Mouse (Mus musculus) induced T-regulatory cell, adult 2 months (primary cell): ENCODE measurements around the gene Hagh.

Source experiments
- DNase-seq: peaks from one replicate; pipeline ENCODE4 v3.0.0-alpha.2; 2012; ENCODE audit warnings: low read depth

Hagh gene

DNA sequence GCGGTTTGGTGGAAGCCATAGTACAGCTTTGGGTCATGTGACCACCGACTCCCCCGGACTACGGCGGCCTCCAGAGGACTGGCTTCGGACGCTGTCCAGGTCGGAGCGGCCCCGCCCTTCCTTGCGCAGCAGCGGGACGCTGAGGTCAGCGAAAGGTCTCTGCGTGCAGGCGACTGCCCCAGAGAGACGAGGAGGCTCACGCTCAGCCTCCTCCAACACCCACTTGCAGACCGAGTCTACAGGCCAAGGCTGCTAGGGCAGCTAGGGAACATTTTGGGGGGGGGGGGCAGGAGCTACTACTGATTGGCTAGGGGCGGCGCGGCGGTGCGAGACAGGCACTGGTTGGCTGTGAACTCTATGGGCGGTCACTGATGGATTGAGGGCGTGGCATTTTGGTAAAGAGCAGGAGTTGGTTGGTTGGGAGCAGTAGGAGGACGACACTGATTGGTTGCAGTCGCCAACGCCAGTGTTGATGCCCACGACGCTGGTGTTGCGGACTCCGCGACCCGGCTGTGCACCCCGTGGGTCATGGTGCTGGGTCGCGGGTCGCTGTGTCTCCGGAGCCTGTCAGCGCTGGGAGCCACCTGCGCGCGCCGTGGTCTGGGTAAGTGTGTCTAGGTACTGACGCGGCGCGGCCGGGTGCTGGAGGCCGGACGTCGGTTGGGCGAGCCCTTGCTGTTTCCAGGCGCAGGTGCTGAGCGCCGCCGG, 10.3 kb downstream of the Hagh start, which contains the start of gene Fahd1:
TSS of gene Fahd1 (minus strand) at position 300 of the 708 bp plus-strand sequence.
- DNase-seq, result peak; percentile 99

DNA sequence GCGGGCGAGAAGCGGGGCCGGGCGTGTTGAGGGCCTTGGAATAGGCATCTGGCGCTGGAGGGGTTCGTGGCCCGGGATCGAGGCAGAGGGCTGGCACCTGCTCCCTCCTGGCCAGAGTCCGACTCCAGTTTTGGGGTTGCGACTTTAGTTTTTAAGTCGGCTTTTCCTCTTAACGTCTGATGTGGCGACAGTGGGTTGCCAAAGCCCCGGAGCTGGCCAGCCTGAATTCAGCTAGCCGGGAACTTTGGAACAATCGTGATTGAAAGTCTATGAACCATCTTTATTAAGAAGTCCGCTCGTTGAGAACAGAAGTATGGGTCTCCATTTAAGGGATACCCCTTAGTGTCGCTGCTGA, 10.8 kb downstream of the Hagh start:
- no peak for DNase-seq

DNA sequence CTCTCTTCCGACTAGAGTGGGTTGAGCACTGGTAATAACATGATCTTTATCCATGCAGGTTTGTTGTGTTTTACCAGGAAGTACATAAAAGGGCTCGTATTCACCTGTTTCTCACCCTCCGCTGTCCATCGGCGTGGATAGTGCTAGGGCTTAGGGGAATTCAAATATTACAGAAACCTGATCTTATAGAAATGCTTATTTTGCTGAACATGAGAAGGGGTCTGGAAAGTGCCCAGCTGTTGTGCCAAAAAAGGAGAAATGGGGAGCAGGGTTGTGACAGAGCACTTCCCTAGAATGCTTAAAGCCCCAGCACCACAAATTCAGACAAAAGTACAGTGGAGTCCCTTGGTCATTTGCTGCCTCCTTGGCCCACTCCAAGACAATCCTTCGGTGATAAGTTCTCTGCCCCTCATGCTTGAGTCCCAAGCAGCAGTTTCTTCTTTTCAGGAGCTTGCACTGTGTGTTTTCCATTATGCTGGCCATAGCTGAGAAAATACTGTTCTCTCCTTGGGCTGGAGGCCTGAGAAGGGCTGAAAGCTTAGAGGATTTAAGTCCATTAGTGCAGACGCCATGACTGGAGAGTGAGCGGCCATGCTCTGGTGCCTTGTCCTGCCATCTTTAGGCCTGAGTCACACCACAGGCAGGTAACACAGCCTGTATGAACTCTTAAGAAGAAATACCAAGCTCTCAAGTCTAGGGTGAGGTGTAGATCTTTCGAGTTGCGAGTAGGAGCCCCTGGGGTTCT, 11.6 kb downstream of the Hagh start:
- no peak for DNase-seq

DNA sequence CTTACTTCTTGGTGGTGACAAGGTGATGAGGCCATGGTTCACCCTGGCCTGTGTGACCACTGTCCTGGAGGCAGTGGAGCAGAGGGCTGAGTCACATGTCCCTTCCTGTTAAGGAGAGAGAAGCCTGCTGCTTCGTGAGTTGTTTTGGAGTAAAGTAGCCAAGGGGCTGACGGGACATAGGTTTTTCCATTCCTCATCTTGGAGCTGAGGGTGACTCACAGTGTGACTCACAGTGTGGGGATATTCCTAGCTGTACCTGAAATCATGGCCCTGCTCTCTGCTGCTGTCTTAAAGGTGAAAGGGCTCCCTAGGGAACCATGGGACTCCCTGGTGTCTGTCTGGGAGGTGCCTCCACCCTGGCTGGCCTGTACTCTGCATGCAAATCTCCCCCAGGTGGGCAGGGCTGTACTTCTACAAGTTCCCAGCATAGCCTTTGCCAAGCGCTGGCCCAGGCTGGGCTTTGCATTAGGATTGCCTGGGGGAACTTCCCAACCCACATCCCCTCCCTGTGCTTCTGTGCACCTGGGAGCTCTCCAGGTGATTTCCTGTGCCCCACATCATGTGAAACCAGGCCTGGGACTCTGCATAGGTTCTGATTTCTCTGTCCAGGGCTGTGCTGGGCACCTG, 16.0 kb downstream of the Hagh start:
- no peak for DNase-seq

DNA sequence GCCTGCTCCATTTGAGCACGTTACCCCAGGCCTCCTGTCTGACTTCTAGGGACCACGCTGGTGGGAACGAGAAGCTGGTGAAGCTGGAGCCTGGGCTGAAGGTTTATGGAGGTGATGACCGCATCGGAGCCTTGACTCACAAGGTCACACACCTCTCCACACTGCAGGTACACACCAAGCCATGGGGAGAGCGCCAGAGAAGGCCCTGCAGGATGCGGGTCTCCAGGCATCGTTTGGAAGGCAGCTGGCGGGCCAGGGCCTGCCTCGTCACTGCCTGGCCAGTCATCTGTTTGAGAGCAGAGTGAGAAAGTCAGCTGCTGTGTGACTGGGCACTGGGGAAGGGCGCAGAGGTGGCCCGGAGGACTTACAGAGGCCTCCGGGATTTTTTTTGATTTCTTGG, 16.6 kb downstream of the Hagh start:
- DNase-seq, result no peak

DNA sequence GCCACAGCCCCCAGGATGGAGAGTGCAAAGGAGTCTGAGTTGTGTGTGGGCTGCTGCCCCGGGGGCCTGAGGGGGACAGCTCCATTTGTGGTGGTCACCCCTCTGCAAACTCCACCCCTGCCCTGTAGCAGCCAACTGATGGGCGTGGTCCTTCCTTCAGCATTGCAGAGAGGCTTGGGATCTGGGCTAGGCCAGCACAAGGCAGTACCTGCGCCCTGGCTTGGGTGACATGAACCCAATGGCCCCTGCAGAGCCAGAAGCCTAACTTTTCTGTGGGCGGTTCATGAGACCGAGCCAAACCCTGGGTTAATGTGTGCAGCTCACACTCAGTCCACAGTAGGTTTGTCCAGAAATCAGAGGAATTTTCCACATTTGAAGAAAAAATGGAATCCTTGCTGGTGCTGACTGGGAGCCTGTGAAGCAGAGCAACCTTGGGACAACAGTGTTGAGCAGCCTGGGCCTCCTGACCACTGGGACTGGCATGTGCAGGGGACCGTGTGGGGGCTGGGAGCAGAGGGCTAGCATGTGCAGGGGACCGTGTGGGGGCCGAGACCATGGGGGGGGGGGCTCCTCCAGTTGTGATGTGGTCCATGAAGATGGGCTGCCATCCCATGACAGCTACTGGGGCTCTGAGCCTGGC, 18.0 kb downstream of the Hagh start:
- no peak for DNase-seq

DNA sequence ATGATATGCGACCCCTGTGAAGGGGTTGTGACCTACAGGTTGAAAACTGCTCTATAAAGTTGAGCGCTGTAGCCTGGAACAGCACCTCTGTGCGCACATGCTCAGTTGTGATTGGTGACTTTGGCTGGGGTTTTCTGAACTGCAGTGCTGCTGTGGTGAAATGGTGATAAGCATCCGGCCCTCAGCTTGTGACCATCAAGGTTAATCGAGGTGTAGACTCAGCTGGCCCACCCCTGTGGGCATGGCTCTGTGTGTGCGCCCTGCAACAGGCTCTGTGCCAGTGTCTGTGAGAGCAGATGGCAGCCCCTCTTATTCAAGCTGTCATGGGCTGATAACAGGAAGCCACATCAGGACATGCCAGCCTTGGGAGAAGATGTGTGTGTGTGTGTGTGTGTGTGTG, 19.0 kb downstream of the Hagh start:
- DNase-seq, result no peak

DNA sequence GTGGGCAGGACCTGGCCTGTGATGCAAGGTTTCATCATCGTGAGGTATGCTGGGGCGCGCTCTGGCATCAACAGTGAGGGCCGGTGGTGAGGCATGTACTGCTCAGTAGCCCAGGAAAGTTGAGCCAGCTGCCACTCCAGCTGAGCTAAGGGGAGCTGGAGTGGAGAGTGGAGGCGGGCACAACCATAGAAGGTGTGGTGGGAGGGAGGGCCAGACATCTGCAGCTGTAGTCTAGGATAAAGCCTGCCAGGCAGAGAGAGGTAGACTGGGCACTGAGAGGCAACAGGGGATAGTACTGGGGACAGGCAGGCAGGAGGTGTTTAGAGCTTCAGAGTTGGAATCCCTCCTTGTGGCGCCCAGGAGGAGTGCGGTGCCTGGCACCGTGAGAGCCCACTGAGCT, 20.1 kb downstream of the Hagh start:
- no peak for DNase-seq

DNA sequence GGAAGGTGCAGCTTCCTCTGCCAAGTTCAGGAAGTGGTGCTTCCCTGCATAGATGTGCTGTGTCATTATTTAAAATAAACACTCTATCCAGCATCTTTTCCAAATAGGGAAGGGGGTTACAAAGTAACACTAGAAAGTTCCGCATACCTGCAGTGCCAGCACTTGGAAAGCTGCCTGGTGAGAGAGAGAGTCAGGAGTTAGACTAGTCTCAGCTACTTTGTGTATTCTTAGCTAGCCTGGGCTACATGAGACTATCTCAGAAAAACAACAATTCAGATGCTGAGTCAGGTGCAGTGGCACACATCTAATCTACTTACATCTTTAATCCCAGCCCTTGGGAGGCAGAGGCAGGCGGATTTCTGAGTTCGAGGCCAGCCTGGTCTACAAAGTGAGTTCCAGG, 21.8 kb downstream of the Hagh start:
- no peak for DNase-seq

DNA sequence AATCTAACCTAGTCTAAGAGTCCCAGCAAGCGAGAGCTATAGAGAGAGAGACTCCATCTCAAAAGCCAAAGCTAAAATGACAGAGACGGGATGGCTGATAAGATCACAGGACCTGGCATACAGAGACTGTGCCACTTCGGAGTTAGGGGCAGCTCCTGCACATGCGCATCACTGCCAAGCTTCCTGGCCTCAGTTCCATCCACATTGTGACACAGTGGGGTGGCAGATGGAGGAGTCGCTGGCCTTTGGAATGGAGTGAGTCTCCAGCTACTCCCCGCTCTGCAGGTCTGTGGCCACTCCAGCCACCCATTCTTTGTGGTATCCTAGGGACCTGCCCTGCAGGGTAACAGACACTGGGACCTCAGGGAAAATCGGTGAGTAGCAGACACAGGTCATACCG, 25.8 kb downstream of the Hagh start, which contains the start of gene Igfals:
TSS of gene Igfals (plus strand) at position 222 of the 400 bp plus-strand sequence.
- DNase-seq, result no peak

DNA sequence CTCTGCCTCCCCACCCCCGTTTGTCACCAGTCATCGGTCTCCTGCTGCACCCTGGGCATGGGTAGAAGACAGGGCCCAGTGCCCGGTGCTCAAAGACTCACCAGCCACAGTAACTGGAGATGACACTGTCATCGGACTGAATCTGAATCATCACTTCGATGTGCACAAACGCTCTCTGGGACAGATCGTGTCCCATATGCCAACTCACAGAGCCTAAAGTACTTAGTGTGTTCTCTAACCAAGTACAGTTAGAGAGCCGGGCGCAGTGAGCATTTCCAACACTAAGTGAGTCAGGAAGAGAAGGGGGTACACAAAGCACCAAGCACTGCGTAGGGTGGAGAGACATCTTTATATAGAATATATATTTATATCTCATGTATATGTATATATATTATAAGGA, 28.0 kb downstream of the Hagh start:
- DNase-seq, result no peak

DNA sequence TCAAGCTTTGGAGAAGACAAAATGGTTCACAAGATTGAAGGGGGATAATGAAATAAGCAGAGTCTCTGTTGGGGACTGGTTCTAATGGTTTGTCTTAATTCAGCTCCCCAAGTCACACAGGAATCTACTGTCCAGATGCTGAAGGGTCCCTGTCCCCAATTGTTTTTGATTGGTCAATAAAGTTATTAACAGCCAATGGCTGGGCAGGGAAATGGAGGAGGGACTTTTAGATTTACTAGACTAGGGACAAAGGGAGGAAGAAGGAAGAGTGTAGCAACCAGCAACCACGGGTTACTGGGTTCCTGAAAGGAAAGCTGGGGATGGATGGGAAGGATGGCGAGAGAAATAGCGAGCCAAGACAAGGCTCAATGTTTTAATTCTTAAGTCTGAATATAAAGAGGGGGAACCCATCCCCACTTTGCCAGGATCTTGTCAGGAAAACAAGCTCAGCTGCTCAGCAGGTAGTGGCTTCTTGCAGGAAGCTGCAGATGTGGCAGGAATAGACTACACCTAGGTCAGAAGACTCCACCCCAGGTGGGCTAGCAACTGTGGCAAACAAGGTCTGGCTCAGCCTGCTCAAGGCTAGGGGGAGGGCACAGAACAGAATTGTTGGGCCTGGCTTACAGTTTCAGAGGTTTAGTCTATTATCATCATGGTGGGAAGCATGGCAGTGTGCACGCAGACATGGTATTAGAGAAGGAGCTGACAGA, 33.9 kb downstream of the Hagh start:
- DNase-seq, result no peak

DNA sequence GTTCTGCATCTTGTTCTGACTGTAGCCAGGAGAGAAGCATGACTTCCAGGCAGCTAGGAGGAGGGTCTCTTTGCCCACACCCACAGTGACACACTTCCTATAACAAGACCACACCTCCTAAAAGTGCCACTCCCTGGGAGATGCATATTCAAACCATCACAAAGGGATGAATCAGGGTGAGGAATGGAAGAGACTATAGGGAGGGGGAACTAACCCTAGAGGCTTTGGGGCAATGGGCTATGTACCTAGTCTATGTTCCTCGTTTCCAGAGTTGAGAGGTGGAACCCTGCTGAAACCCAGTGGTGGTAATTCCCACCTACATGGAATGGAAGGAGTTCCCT, 34.4 kb downstream of the Hagh start:
- no peak for DNase-seq

DNA sequence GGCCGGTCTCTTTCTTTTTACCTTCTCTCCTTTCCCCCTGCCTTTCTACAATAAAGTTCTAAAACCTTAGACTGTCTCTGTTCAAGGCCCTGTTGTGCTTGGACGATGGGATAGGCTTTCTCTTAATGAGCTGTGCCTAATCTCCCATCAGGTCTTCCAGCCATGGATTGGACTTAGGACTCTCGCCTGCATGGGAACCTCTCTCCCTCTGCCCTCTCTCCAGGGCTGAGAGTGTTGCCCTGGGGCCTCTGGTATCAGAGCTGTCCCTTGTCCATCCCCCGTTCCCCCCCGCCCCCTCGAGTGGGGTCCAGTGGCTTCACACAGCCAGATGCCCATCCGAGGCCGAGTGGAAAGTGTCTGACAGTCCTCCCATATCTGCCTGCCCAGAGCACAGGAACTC, 35.0 kb downstream of the Hagh start:
- DNase-seq, result no peak

DNA sequence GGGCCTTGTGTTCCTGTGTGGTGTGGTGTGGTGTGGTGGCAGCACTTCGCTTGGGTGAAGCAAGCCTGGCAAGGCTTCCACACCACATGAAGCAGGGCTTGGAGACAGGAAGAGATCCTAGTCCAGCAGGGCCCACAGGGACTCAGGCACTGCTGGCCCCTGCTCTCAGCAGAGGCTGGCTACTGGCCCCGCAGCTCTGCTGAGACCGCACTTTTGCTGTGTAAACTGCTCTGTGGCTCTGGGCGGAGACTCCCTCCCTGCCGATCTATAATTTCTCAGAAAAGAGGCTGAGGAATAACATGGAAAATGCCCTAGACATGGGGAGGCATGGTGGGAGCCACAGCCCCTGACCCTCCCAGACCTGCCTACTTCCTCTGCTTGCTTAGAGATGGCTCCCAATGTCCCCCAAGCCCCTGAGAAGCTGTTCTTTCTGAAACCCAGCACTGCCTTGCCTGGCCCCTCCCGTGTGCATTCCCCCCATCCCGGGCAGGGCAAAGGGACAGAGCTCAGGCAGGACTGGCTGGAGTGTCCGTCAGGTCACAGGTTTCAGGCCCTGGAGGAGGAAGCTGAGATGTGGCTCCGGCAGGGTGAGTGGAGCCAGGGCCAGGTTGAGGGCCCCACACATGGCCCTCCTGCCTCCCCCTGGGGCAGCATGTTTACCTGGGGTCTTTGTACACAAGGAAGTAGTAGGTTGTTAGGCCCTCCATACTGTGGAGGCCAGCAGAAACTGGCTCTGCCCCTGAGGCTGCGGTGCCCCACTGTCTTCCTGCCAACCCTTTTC, 37.6 kb downstream of the Hagh start:
- no peak for DNase-seq

DNA sequence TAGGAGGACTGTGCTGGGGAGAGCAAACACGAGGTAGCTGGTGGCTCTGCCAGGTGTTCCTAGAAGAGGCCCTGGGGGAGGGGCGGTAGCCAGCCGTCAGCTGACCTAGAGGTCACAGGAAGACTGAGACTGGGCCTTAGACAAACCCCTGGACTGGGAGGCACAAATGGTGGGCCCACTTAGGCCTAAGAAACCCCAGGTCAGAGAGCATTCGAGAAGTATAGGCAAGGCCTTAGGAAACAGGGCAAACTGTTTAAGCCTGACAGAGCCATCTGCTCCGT, 38.1 kb downstream of the Hagh start:
- DNase-seq, result no peak

DNA sequence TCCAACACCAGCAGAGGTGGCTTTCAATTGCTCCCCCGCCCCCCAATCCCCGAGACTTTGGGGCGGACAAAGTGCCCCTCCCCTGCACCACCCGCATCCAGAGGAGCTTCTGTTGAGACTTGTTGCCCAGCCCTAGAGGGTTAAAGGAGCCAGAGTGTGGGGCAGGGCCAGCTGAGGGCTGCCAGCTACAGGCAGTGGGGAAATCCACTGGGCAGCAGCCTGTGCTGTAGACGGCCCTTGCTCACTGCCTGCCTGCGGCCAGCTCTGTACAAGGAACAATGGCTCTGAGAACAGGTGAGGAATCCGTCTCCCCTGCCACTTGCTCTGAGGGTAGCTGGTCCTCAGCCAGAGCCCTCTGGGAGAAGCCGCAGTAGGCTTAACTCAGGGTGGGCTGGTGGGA, 38.6 kb downstream of the Hagh start:
- DNase-seq, result no peak

DNA sequence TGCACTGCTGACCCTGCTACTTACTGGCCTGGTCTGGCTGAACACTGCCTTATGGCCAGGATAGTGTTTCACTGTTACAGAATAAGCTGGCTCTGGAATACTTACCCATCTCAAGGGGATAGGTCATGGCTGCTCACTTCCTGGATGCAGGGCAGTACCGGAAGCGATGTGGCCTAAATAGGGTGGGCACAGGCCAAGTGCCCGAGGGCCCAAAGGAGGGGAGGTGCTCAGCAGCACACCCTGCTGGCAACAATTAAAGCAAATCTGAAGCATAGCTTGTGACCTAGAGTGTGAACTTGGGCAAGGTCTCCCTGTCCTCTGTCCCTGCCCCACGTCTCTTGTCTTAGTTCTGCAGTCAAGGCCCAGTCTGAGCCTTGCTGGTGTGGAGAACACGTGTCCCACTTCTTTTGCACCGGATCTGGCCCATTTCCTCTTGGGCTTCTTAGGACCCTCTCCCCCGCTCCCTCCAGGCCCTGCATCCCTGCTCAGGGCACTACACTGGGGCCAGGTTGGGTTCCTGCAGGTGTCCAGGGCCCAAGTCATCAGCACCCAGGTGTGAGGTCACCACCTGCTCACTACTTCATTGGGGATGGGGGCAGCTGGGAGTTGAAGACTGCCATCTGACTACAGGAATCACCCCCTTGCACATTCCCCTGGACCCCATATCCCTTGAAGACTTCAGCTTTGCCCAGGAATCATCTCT, 41.9 kb downstream of the Hagh start:
- DNase-seq, result peak; percentile 53

DNA sequence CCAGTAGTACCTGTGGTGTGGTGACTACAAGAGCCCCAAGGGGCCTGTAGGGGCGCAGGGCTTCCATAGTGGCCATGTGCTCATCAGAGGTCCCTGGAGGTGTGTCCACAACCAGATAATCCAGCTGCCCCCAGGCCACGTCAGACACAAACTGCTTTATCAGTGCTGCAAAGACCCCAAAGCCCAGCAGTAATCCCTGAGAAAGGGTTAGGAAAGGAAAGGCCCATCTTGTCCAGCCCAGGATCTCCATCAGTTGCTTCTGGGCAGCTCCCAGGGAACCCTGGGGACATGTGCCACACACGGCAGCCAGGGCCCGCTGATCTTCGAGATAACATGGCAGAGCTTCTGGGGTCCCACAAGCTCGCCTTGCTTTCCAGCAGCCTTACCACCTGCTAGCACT, 44.4 kb downstream of the Hagh start:
- no peak for DNase-seq

DNA sequence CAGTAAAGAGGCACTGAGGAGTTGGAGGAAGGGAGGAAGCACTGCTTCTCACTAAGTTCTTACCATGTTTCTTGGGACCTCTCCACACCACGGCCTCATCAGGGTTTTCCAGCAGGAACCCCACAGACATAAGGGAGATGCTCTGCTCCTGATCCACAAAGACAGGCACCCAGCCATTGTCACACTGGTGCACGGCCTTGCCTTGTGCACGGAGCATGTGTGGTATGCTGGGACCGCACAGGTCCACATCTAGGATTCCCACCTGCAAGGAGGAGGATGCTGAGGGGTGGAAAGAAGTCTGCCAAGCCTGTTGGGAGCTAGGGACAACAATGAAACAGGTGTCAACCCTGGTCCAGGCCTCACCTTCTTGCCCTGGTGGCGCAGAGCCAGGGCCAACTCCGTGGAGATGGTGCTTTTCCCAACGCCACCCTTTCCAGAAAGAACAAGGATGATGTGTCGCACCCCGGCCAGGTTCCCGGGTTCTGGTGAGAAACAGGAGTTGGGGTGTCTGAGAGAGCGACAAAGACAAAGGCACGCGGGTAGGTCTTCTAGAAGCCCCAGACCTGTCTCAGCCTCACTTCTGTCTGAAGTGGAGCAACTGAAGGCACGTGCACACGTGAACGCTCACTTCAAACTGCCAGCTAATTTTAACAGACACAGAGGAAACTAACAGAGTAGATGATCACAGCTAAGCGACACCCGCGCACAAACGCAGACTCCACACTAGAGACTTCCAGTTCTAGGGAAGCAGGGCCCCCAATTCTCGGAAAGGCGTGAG, 45.6 kb downstream of the Hagh start:
- no peak for DNase-seq
